Mouse (Mus musculus) testis, adult 2 months (tissue): ENCODE results near the gene Tyw1.

Source experiments
- CTCF ChIP-seq: fragments of 200-500 bp; IDR thresholded peaks from 2 replicates; pipeline ENCODE4 v1.5.1; 2012; ENCODE audit warnings: low read depth, mild to moderate bottlenecking, inconsistent platforms, low read length, moderate library complexity; ENCODE audit not compliant: control insufficient read depth, insufficient read depth, insufficient replicate concordance
- POLR2A ChIP-seq: fragments of 200-500 bp; IDR thresholded peaks from 2 replicates; pipeline ENCODE4 v1.6.1; 2012; ENCODE audit warnings: low read depth, mild to moderate bottlenecking, inconsistent platforms, low read length, moderate library complexity; ENCODE audit not compliant: control insufficient read depth

- TF ChIP-seq POLR2A: peak; percentile 8; the same call in 1 of the 2 replicates
- TF ChIP-seq CTCF: no peak
Observed at GRCm38 (mm10) chr5:130216781-130217180, 38.6 kb upstream of the Tyw1 start, which contains the start of gene Tmem248.
